Mouse (Mus musculus) kidney, embryonic 15.5 days (tissue): ENCODE measurements around the gene Ctsh. TPM values are rescaled to one million over a fixed set of nuclear protein-coding genes. Genes with fewer than 3 reads are reported as not detected.
"Not testable (repeated sequence)": the region's sequence is repeated elsewhere in the genome, so short reads cannot be mapped to it uniquely, and the experiment has no call there.

ENCODE experiments used
- ATAC-seq: fragments of 200-750 bp; cut with Nextera tagmentation; replicated peaks from 2 replicates; pipeline ENCODE4 v1.8.0; 2017; ENCODE audit warnings: moderate TSS enrichment; ENCODE audit not compliant: low FRiP score
- H3K27ac ChIP-seq: fragments of 300-500 bp; sonication (generic); 2 replicates; pipeline ENCODE4 v1.5.1; 2015; ENCODE audit warnings: mild to moderate bottlenecking, inconsistent platforms
- H3K27me3 ChIP-seq: fragments of 300-500 bp; sonication (generic); 2 replicates; pipeline ENCODE4 v1.6.1; 2015; ENCODE audit warnings: inconsistent platforms
- H3K36me3 ChIP-seq: fragments of 300-500 bp; sonication (generic); 2 replicates; pipeline ENCODE4 v1.6.1; 2015; ENCODE audit warnings: inconsistent platforms
- H3K4me1 ChIP-seq: fragments of 300-500 bp; sonication (generic); 2 replicates; pipeline ENCODE4 v1.6.1; 2015; ENCODE audit warnings: inconsistent platforms
- H3K4me2 ChIP-seq: fragments of 300-500 bp; sonication (generic); 2 replicates; pipeline ENCODE4 v1.6.1; 2015; ENCODE audit warnings: moderate library complexity, mild to moderate bottlenecking, inconsistent platforms
- H3K4me3 ChIP-seq: fragments of 300-500 bp; sonication (generic); replicated peaks from 2 replicates; pipeline ENCODE4 v1.5.1; 2015; ENCODE audit warnings: mild to moderate bottlenecking, inconsistent platforms
- H3K9ac ChIP-seq: fragments of 300-500 bp; sonication (generic); 2 replicates; pipeline ENCODE4 v1.6.1; 2015; ENCODE audit warnings: mild to moderate bottlenecking, inconsistent platforms
- H3K9me3 ChIP-seq: fragments of 300-500 bp; sonication (generic); replicated peaks from 2 replicates; pipeline ENCODE4 v1.6.1; 2016; ENCODE audit warnings: inconsistent platforms
- WGBS: fragments of 180-500 bp; shearing (Covaris S2); methylation state at CpG from one replicate; pipeline ENCODE4 v1.1.7; 2015; ENCODE audit warnings: mixed read lengths; 5-methylcytosine and 5-hydroxymethylcytosine counted together
- polyA plus RNA-seq: library from polyadenylated mRNA; unstranded; fragments of >200 nt; fragmentation: Nextera tagmentation; extraction: Ambion mirVana; gene quantifications from 2 replicates; pipeline ENCODE4 v1.2.1, GENCODE M21; 2015

The Ctsh gene
- polyA plus RNA-seq, 1 experiment from 2014 or later = 98.2 TPM

GRCm38 (mm10) chr9:90059828-90060573 lies 6.0 kb downstream of the Ctsh start:
- Histone ChIP-seq H3K4me1 (0 out of 2 replicates have a peak, but pooled peaks cover 3% of the 10 kb centered on the region), H3K36me3 (no peaks in the 10 kb centered on the region), H3K4me3 (no peak overlapping the region), H3K9me3 (no peaks in the 10 kb centered on the region), H3K27me3 (no peaks in the 10 kb centered on the region), H3K4me2 (no peak overlapping the region), H3K9ac (no peak overlapping the region), H3K27ac (no peak overlapping the region)
- ATAC-seq = no peak
- 80% methylated on average over 9 of the region's 9 CpGs for WGBS

GRCm38 (mm10) chr9:90060574-90060875 lies 6.6 kb downstream of the Ctsh start:
- H3K9ac ChIP-seq = no peak overlapping the region
- WGBS = 90% methylated on average over 2 of the region's 2 CpGs
- H3K4me3 ChIP-seq = no peak overlapping the region
- ATAC-seq = no peak
- no peaks in the 10 kb centered on the region for H3K27me3 ChIP-seq
- H3K27ac ChIP-seq = no peak overlapping the region
- 0 out of 2 replicates have a peak, but pooled peaks cover 1% of the 10 kb centered on the region for H3K4me1 ChIP-seq
- H3K36me3 ChIP-seq = no peaks in the 10 kb centered on the region
- no peak overlapping the region for H3K4me2 ChIP-seq
- no peaks in the 10 kb centered on the region for H3K9me3 ChIP-seq

- H3K4me1 ChIP-seq, H3K4me3 ChIP-seq, H3K9ac ChIP-seq, H3K36me3 ChIP-seq, H3K27ac ChIP-seq, ATAC-seq, H3K27me3 ChIP-seq, H3K4me2 ChIP-seq, H3K9me3 ChIP-seq: not testable (repeated sequence)
- WGBS = 93% methylated on average over 5 of the region's 5 CpGs
Observed at GRCm38 (mm10) chr9:90060932-90061331, 7.0 kb downstream of the Ctsh start.

GRCm38 (mm10) chr9:90067341-90067740 lies 13.4 kb downstream of the Ctsh start:
- WGBS = 71% methylated on average over 2 of the region's 2 CpGs
- H3K9ac ChIP-seq = no peak overlapping the region
- H3K4me3 ChIP-seq = no peak overlapping the region
- no peaks in the 10 kb centered on the region for H3K27me3 ChIP-seq
- H3K9me3 ChIP-seq = no peaks in the 10 kb centered on the region
- no peaks in the 10 kb centered on the region for H3K4me1 ChIP-seq
- no peaks in the 10 kb centered on the region for H3K36me3 ChIP-seq
- H3K27ac ChIP-seq = no peak overlapping the region
- H3K4me2 ChIP-seq = no peak overlapping the region
- no peak for ATAC-seq

- Histone ChIP-seq H3K4me1 (no peaks in the 10 kb centered on the region), H3K4me3 (no peak overlapping the region), H3K9me3 (no peaks in the 10 kb centered on the region), H3K27ac (peak overlapping the region; percentile 49), H3K4me2 (no peak overlapping the region), H3K27me3 (no peaks in the 10 kb centered on the region), H3K9ac (no peak overlapping the region), H3K36me3 (no peaks in the 10 kb centered on the region)
- WGBS = 81% methylated on average over 6 of the region's 6 CpGs
- no peak; the same call in 1 of the 2 replicates for ATAC-seq
Observed at GRCm38 (mm10) chr9:90068786-90069185, 14.8 kb downstream of the Ctsh start.

GRCm38 (mm10) chr9:90069485-90069884 lies 15.5 kb downstream of the Ctsh start:
- 66% methylated on average over 7 of the region's 7 CpGs for WGBS
- Histone ChIP-seq H3K27ac (peak overlapping the region; percentile 50), H3K27me3 (no peaks in the 10 kb centered on the region)

GRCm38 (mm10) chr9:90070174-90070573 lies 16.2 kb downstream of the Ctsh start:
- 75% methylated on average over 7 of the region's 7 CpGs for WGBS
- no peak overlapping the region for H3K4me2 ChIP-seq
- H3K9ac ChIP-seq = no peak overlapping the region
- no peaks in the 10 kb centered on the region for H3K4me1 ChIP-seq
- H3K9me3 ChIP-seq = no peaks in the 10 kb centered on the region
- H3K36me3 ChIP-seq = no peaks in the 10 kb centered on the region
- ATAC-seq = no peak
- H3K4me3 ChIP-seq = no peak overlapping the region
- peak overlapping the region; percentile 50 for H3K27ac ChIP-seq
- no peaks in the 10 kb centered on the region for H3K27me3 ChIP-seq

More at GRCm38 (mm10) chr9:90069485-90069884, 15.5 kb downstream of the Ctsh start:
- Histone ChIP-seq H3K9ac (no peak overlapping the region), H3K9me3 (no peaks in the 10 kb centered on the region), H3K36me3 (no peaks in the 10 kb centered on the region), H3K4me3 (no peak overlapping the region), H3K4me1 (no peaks in the 10 kb centered on the region), H3K4me2 (no peak overlapping the region)
- peak; percentile 67; the same call in 1 of the 2 replicates for ATAC-seq

- WGBS = 84% methylated on average over 4 of the region's 4 CpGs
- Histone ChIP-seq H3K4me3 (no peak overlapping the region), H3K27ac (no peak overlapping the region), H3K4me2 (no peak overlapping the region), H3K4me1 (no peaks in the 10 kb centered on the region), H3K9ac (no peak overlapping the region), H3K27me3 (no peaks in the 10 kb centered on the region), H3K9me3 (no peaks in the 10 kb centered on the region), H3K36me3 (no peaks in the 10 kb centered on the region)
- no peak for ATAC-seq
Observed at GRCm38 (mm10) chr9:90075336-90075735, 21.4 kb downstream of the Ctsh start.

GRCm38 (mm10) chr9:90076131-90076530 lies 22.2 kb downstream of the Ctsh start:
- WGBS = 90% methylated on average over 5 of the region's 5 CpGs
- H3K27me3 ChIP-seq = no peaks in the 10 kb centered on the region
- no peak overlapping the region for H3K4me3 ChIP-seq
- no peak overlapping the region for H3K9ac ChIP-seq
- H3K9me3 ChIP-seq = no peaks in the 10 kb centered on the region
- H3K27ac ChIP-seq = no peak overlapping the region
- H3K4me1 ChIP-seq = no peaks in the 10 kb centered on the region
- no peak overlapping the region for H3K4me2 ChIP-seq
- no peak for ATAC-seq
- no peaks in the 10 kb centered on the region for H3K36me3 ChIP-seq

GRCm38 (mm10) chr9:90076849-90077461 lies 23.0 kb downstream of the Ctsh start:
- Histone ChIP-seq H3K4me1 (no peaks in the 10 kb centered on the region), H3K9me3 (no peaks in the 10 kb centered on the region), H3K9ac (no peak overlapping the region), H3K27me3 (no peaks in the 10 kb centered on the region), H3K4me2 (no peak overlapping the region), H3K27ac (no peak overlapping the region), H3K36me3 (no peaks in the 10 kb centered on the region), H3K4me3 (no peak overlapping the region)
- 62% methylated on average over 8 of the region's 8 CpGs for WGBS
- ATAC-seq = peak; percentile 66

GRCm38 (mm10) chr9:90081961-90082360 lies 28.0 kb downstream of the Ctsh start:
- H3K27ac ChIP-seq, H3K9ac ChIP-seq, H3K4me1 ChIP-seq, H3K4me3 ChIP-seq, ATAC-seq, H3K9me3 ChIP-seq, H3K4me2 ChIP-seq, H3K27me3 ChIP-seq: not testable (repeated sequence)
- H3K36me3 ChIP-seq = peaks cover 12% of the 10 kb centered on the region
- WGBS = 89% methylated on average over 6 of the region's 6 CpGs

GRCm38 (mm10) chr9:90082992-90083391 lies 29.0 kb downstream of the Ctsh start:
- no peak overlapping the region for H3K27ac ChIP-seq
- no peaks in the 10 kb centered on the region for H3K4me1 ChIP-seq
- H3K4me2 ChIP-seq = no peak overlapping the region
- H3K4me3 ChIP-seq = no peak overlapping the region
- no peak for ATAC-seq
- no peaks in the 10 kb centered on the region for H3K27me3 ChIP-seq
- peaks cover 15% of the 10 kb centered on the region for H3K36me3 ChIP-seq
- 98% methylated on average over 1 of the region's 1 CpGs for WGBS
- H3K9ac ChIP-seq = no peak overlapping the region
- H3K9me3 ChIP-seq = no peaks in the 10 kb centered on the region
